Mouse (Mus musculus) kidney, embryonic 14.5 days (tissue): Measurements from ENCODE around the gene Pramel1. TPM values are rescaled to one million over a fixed set of nuclear protein-coding genes. Genes with fewer than 3 reads are reported as not detected.
A peak's percentile ranks its signal among the peaks of the same experiment; 100 is the strongest.

Source experiments
- ATAC-seq: fragments of 200-750 bp; cut with Nextera tagmentation; 2 replicates; pipeline ENCODE4 v1.8.0; 2017; ENCODE audit warnings: moderate number of reproducible peaks, mild to moderate bottlenecking, moderate TSS enrichment, moderate library complexity; ENCODE audit not compliant: low FRiP score, low TSS enrichment
- H3K27ac ChIP-seq: fragments of 300-500 bp; sonication (generic); 2 replicates; pipeline ENCODE4 v1.5.1; 2014; ENCODE audit warnings: low read depth, mild to moderate bottlenecking, low read length, moderate library complexity, mixed read lengths
- H3K27me3 ChIP-seq: fragments of 300-500 bp; sonication (generic); 2 replicates; pipeline ENCODE4 v1.6.1; 2014; ENCODE audit warnings: mild to moderate bottlenecking, low read length; ENCODE audit not compliant: control insufficient read depth, insufficient read depth
- H3K36me3 ChIP-seq: fragments of 300-500 bp; sonication (generic); 2 replicates; pipeline ENCODE4 v1.6.1; 2014; ENCODE audit warnings: low read length, mixed read lengths; ENCODE audit not compliant: control insufficient read depth, insufficient read depth
- H3K4me1 ChIP-seq: fragments of 300-500 bp; sonication (generic); 2 replicates; pipeline ENCODE4 v1.6.1; 2014; ENCODE audit warnings: low read length, mixed read lengths; ENCODE audit not compliant: control insufficient read depth, insufficient read depth
- H3K4me2 ChIP-seq: fragments of 300-500 bp; sonication (generic); replicated peaks from 2 replicates; pipeline ENCODE4 v1.6.1; 2014; ENCODE audit warnings: low read depth, mild to moderate bottlenecking, low read length
- H3K4me3 ChIP-seq: fragments of 300-500 bp; sonication (generic); 2 replicates; pipeline ENCODE4 v1.5.1; 2014; ENCODE audit warnings: mild to moderate bottlenecking, low read length
- H3K9ac ChIP-seq: fragments of 300-500 bp; sonication (generic); 2 replicates; pipeline ENCODE4 v1.6.1; 2014; ENCODE audit warnings: low read depth, mild to moderate bottlenecking, low read length, moderate library complexity
- H3K9me3 ChIP-seq: fragments of 300-500 bp; sonication (generic); 2 replicates; pipeline ENCODE4 v1.6.1; 2016; ENCODE audit warnings: low read length; ENCODE audit not compliant: control insufficient read depth
- WGBS: fragments of 180-500 bp; shearing (Covaris S2); extraction: QIAGEN DNeasy Blood & Tissue Kit; methylation state at CpG from one replicate; pipeline ENCODE4 v1.1.7; 2014; 5-methylcytosine and 5-hydroxymethylcytosine counted together
- polyA plus RNA-seq: library from polyadenylated mRNA; unstranded; fragments of >200 nt; fragmentation: Nextera tagmentation; extraction: Ambion mirVana; gene quantifications from 2 replicates; pipeline ENCODE4 v1.2.1, GENCODE M21; 2014

The Pramel1 gene
- polyA plus RNA-seq, 1 experiment from 2014 or later: not detected

GRCm38 (mm10) chr4:143379480-143379879 is 14.7 kb upstream of the Pramel1 start:
- H3K9me3 ChIP-seq: no peaks in the 10 kb centered on the region
- ATAC-seq: no peak
- no peak overlapping the region for H3K4me2 ChIP-seq
- no peaks in the 10 kb centered on the region for H3K36me3 ChIP-seq
- H3K9ac ChIP-seq: no peak overlapping the region
- H3K27me3 ChIP-seq: peaks cover 8% of the 10 kb centered on the region; the same call in 1 of the 2 replicates
- no peak overlapping the region for H3K27ac ChIP-seq
- WGBS: 38% methylated on average over 7 of the region's 7 CpGs
- no peak overlapping the region for H3K4me3 ChIP-seq
- H3K4me1 ChIP-seq: no peaks in the 10 kb centered on the region

- no peak overlapping the region for H3K9ac ChIP-seq
- peaks cover 8% of the 10 kb centered on the region; the same call in 1 of the 2 replicates for H3K27me3 ChIP-seq
- no peak overlapping the region for H3K27ac ChIP-seq
- H3K9me3 ChIP-seq: no peaks in the 10 kb centered on the region
- H3K4me3 ChIP-seq: no peak overlapping the region
- H3K36me3 ChIP-seq: no peaks in the 10 kb centered on the region
- ATAC-seq: 0 out of 2 replicates have a peak, but pooled peaks have one; percentile 28
- H3K4me1 ChIP-seq: no peaks in the 10 kb centered on the region
- WGBS: 28% methylated on average over 15 of the region's 15 CpGs
- no peak overlapping the region for H3K4me2 ChIP-seq
These were observed 14.1 kb upstream of the Pramel1 start for GRCm38 (mm10) chr4:143379931-143380715.

GRCm38 (mm10) chr4:143380716-143381004 is 13.6 kb upstream of the Pramel1 start:
- no peak overlapping the region for H3K4me3 ChIP-seq

GRCm38 (mm10) chr4:143382163-143382562 is 12.1 kb upstream of the Pramel1 start:
- H3K9ac ChIP-seq: no peak overlapping the region
- H3K27me3 ChIP-seq: peaks cover 8% of the 10 kb centered on the region; the same call in 1 of the 2 replicates
- H3K27ac ChIP-seq: no peak overlapping the region
- H3K4me1 ChIP-seq: no peaks in the 10 kb centered on the region
- no peaks in the 10 kb centered on the region for H3K36me3 ChIP-seq
- H3K4me2 ChIP-seq: no peak overlapping the region
- WGBS: 80% methylated on average over 3 of the region's 3 CpGs
- H3K4me3 ChIP-seq: no peak overlapping the region
- no peak for ATAC-seq
- H3K9me3 ChIP-seq: no peaks in the 10 kb centered on the region

More at GRCm38 (mm10) chr4:143380716-143381004, 13.6 kb upstream of the Pramel1 start:
- 0% methylated on average over 5 of the region's 5 CpGs for WGBS
- ATAC-seq: no peak
- H3K9me3 ChIP-seq: no peaks in the 10 kb centered on the region
- H3K9ac ChIP-seq: no peak overlapping the region
- H3K27me3 ChIP-seq: peaks cover 8% of the 10 kb centered on the region; the same call in 1 of the 2 replicates
- no peak overlapping the region for H3K27ac ChIP-seq
- no peaks in the 10 kb centered on the region for H3K36me3 ChIP-seq
- no peak overlapping the region for H3K4me2 ChIP-seq
- no peaks in the 10 kb centered on the region for H3K4me1 ChIP-seq

- WGBS: 47% methylated on average over 4 of the region's 4 CpGs
- Histone ChIP-seq H3K9me3 (no peaks in the 10 kb centered on the region), H3K36me3 (no peaks in the 10 kb centered on the region), H3K4me3 (no peak overlapping the region), H3K4me2 (no peak overlapping the region), H3K27me3 (peaks cover 8% of the 10 kb centered on the region; the same call in 1 of the 2 replicates), H3K4me1 (no peaks in the 10 kb centered on the region), H3K9ac (no peak overlapping the region), H3K27ac (no peak overlapping the region)
- no peak for ATAC-seq
These were observed 10.6 kb upstream of the Pramel1 start for GRCm38 (mm10) chr4:143383646-143384045.

- H3K4me2 ChIP-seq: peak overlapping the region; percentile 45
- H3K27ac ChIP-seq: no peak overlapping the region
- peak overlapping the region; percentile 35 for H3K4me3 ChIP-seq
- H3K4me1 ChIP-seq: no peaks in the 10 kb centered on the region
- WGBS: 8% methylated on average over 36 of the region's 43 CpGs
- ATAC-seq: peak; percentile 93
- H3K36me3 ChIP-seq: no peaks in the 10 kb centered on the region
- H3K9ac ChIP-seq: peak overlapping the region; percentile 57; the same call in 1 of the 2 replicates
- H3K9me3 ChIP-seq: no peaks in the 10 kb centered on the region
- no peaks in the 10 kb centered on the region for H3K27me3 ChIP-seq
These were observed 5.1 kb upstream of the Pramel1 start for GRCm38 (mm10) chr4:143388955-143389702.

- H3K9ac ChIP-seq: peak overlapping the region; percentile 13; the same call in 1 of the 2 replicates
- peaks cover 15% of the 10 kb centered on the region for H3K36me3 ChIP-seq
- no peak overlapping the region; the same call in 1 of the 2 replicates for H3K27ac ChIP-seq
- peak overlapping the region; percentile 50 for H3K4me2 ChIP-seq
- no peaks in the 10 kb centered on the region for H3K27me3 ChIP-seq
- 65% methylated on average over 5 of the region's 5 CpGs for WGBS
- peak; percentile 29 for ATAC-seq
- H3K4me1 ChIP-seq: 0 out of 2 replicates have a peak, but pooled peaks cover 4% of the 10 kb centered on the region
- H3K4me3 ChIP-seq: peak overlapping the region; percentile 48
- H3K9me3 ChIP-seq: peaks cover 2% of the 10 kb centered on the region; the same call in 1 of the 2 replicates
These were observed 17.5 kb downstream of the Pramel1 start for GRCm38 (mm10) chr4:143411566-143412218.

- H3K36me3 ChIP-seq: peaks cover 23% of the 10 kb centered on the region
- no peaks in the 10 kb centered on the region for H3K27me3 ChIP-seq
- peaks cover 2% of the 10 kb centered on the region; the same call in 1 of the 2 replicates for H3K9me3 ChIP-seq
- peak; percentile 93 for ATAC-seq
- under 1% methylated on average over 50 of the region's 50 CpGs for WGBS
- H3K4me3 ChIP-seq: peak within 1 kb of the TSS; percentile 48
- H3K9ac ChIP-seq: peak within 1 kb of the TSS; percentile 13; the same call in 1 of the 2 replicates
- 0 out of 2 replicates have a peak, but pooled peaks cover 4% of the 10 kb centered on the region for H3K4me1 ChIP-seq
- H3K4me2 ChIP-seq: peak within 1 kb of the TSS; percentile 50
- H3K27ac ChIP-seq: peak within 1 kb of the TSS; percentile 73
These were observed 18.2 kb downstream of the Pramel1 start, which contains the start of gene Pramef8 for GRCm38 (mm10) chr4:143412219-143413092. Gene Pramef8 (plus strand): TSS chr4:143412426.
